Mouse (Mus musculus) lung, postnatal 0 days (tissue): Measurements from ENCODE around the gene Fndc3b.

ENCODE experiments used
- CTCF ChIP-seq: IDR thresholded peaks from 2 replicates; pipeline ENCODE4 v1.5.1; 2016; ENCODE audit warnings: antibody characterized with exemption, mild to moderate bottlenecking
- EP300 ChIP-seq: IDR thresholded peaks from 2 replicates; pipeline ENCODE4 v1.6.1; 2016; ENCODE audit warnings: antibody characterized with exemption, mild to moderate bottlenecking, control low read depth

DNA sequence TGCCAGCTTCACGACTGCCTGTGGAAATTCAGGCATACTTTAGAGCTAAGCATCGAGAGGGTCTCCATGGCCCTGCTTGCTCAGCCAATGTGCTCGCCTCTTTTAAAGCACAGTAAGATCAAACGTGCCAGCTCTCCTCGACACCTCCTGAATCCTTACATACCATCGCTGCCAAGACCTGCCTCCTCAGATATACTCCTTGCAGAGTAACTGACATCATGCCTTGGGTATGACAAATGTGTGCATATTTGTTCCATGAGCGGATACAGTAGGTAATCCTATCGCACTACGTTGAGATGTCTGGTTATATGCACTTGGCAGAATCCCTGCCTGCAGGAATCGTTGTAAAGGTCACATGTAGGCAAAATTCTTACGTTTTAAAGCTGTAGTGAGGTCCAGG lies 120.3 kb downstream of the Fndc3b start:
- TF ChIP-seq CTCF (no peak), EP300 (peak; percentile 52; the same call in 1 of the 2 replicates)
